Mouse (Mus musculus): ENCODE data around the gene Nudt4. TPM values are rescaled to one million over a fixed set of nuclear protein-coding genes. Genes with fewer than 3 reads are reported as not detected.

Gene Nudt4
- polyA plus RNA-seq (2014; fragmentation: Nextera tagmentation; extraction: Ambion mirVana): 70.6 and 73.3 TPM in 2 replicates

GRCm38 (mm10) chr10:95563851-95564845 lies at the start of gene Nudt4:
TSS of gene Nudt4 (minus strand) at chr10:95564146.
- Histone ChIP-seq H3K4me1 (ENCODE audit: control insufficient read depth, insufficient read depth, low read length) (peaks cover 26% of the 10 kb centered on the region), H3K36me3 (ENCODE audit: control insufficient read depth, insufficient read depth, low read length) (no peaks in the 10 kb centered on the region; the same call in 1 of the 2 replicates), H3K4me3 (ENCODE audit: low read depth, low read length) (peak within 1 kb of the TSS; percentile 68), H3K9ac (replicated peaks; ENCODE audit: low read depth, low read length) (peak within 1 kb of the TSS; percentile 90), H3K27me3 (ENCODE audit: control insufficient read depth, insufficient read depth, low read length) (no peaks in the 10 kb centered on the region), H3K4me2 (replicated peaks; ENCODE audit: low read depth, low read length) (peak within 1 kb of the TSS; percentile 87), H3K9me3 (ENCODE audit: control insufficient read depth, low read depth, low read length) (no peaks in the 10 kb centered on the region), H3K27ac (ENCODE audit: low read length) (peak within 1 kb of the TSS; percentile 90)
- ATAC-seq (ENCODE audit: insufficient number of reproducible peaks, insufficient read depth, low FRiP score, low read depth): peak; percentile 90
- whole genome bisulfite sequencing: 2% methylated on average over 67 of the region's 97 CpGs

- Histone ChIP-seq H3K4me3 (ENCODE audit: low read depth, low read length) (no peak overlapping the region), H3K27me3 (ENCODE audit: control insufficient read depth, insufficient read depth, low read length) (no peaks in the 10 kb centered on the region), H3K27ac (ENCODE audit: low read length) (no peak overlapping the region), H3K4me2 (replicated peaks; ENCODE audit: low read depth, low read length) (no peak overlapping the region), H3K4me1 (ENCODE audit: control insufficient read depth, insufficient read depth, low read length) (no peaks in the 10 kb centered on the region), H3K9ac (replicated peaks; ENCODE audit: low read depth, low read length) (no peak overlapping the region), H3K9me3 (ENCODE audit: control insufficient read depth, low read depth, low read length) (no peaks in the 10 kb centered on the region), H3K36me3 (ENCODE audit: control insufficient read depth, insufficient read depth, low read length) (no peaks in the 10 kb centered on the region)
- 60% methylated on average over 10 of the region's 10 CpGs for WGBS
- no peak for ATAC-seq (ENCODE audit: insufficient number of reproducible peaks, insufficient read depth, low FRiP score, low read depth)
Measured at GRCm38 (mm10) chr10:95611331-95611721, 47.4 kb upstream of the Nudt4 start.

- no peak overlapping the region for H3K9ac ChIP-seq (replicated peaks; ENCODE audit: low read depth, low read length)
- H3K27me3 ChIP-seq (ENCODE audit: control insufficient read depth, insufficient read depth, low read length): no peaks in the 10 kb centered on the region
- H3K36me3 ChIP-seq (ENCODE audit: control insufficient read depth, insufficient read depth, low read length): no peaks in the 10 kb centered on the region
- no peak for ATAC-seq (ENCODE audit: insufficient number of reproducible peaks, insufficient read depth, low FRiP score, low read depth)
- H3K4me1 ChIP-seq (ENCODE audit: control insufficient read depth, insufficient read depth, low read length): no peaks in the 10 kb centered on the region
- H3K27ac ChIP-seq (ENCODE audit: low read length): no peak overlapping the region
- no peak overlapping the region for H3K4me3 ChIP-seq (ENCODE audit: low read depth, low read length)
- 44% methylated on average over 16 of the region's 16 CpGs for WGBS
- no peak overlapping the region for H3K4me2 ChIP-seq (replicated peaks; ENCODE audit: low read depth, low read length)
- H3K9me3 ChIP-seq (ENCODE audit: control insufficient read depth, low read depth, low read length): no peaks in the 10 kb centered on the region
Measured at GRCm38 (mm10) chr10:95610666-95611330, 46.9 kb upstream of the Nudt4 start.

- Histone ChIP-seq H3K36me3 (ENCODE audit: control insufficient read depth, insufficient read depth, low read length) (no peaks in the 10 kb centered on the region), H3K9me3 (ENCODE audit: control insufficient read depth, low read depth, low read length) (no peaks in the 10 kb centered on the region), H3K4me1 (ENCODE audit: control insufficient read depth, insufficient read depth, low read length) (0 out of 2 replicates have a peak, but pooled peaks cover 2% of the 10 kb centered on the region), H3K4me3 (ENCODE audit: low read depth, low read length) (no peak overlapping the region), H3K4me2 (replicated peaks; ENCODE audit: low read depth, low read length) (no peak overlapping the region), H3K27ac (ENCODE audit: low read length) (no peak overlapping the region), H3K27me3 (ENCODE audit: control insufficient read depth, insufficient read depth, low read length) (no peaks in the 10 kb centered on the region), H3K9ac (replicated peaks; ENCODE audit: low read depth, low read length) (no peak overlapping the region)
- 51% methylated on average over 22 of the region's 22 CpGs for WGBS
- no peak for ATAC-seq (ENCODE audit: insufficient number of reproducible peaks, insufficient read depth, low FRiP score, low read depth)
Measured at GRCm38 (mm10) chr10:95604979-95605613, 41.1 kb upstream of the Nudt4 start.

- Histone ChIP-seq H3K4me3 (ENCODE audit: low read depth, low read length) (no peak overlapping the region), H3K9ac (replicated peaks; ENCODE audit: low read depth, low read length) (no peak overlapping the region)
- no peak for ATAC-seq (ENCODE audit: insufficient number of reproducible peaks, insufficient read depth, low FRiP score, low read depth)
Measured at GRCm38 (mm10) chr10:95600527-95600926, 36.6 kb upstream of the Nudt4 start.

GRCm38 (mm10) chr10:95599740-95600139 lies 35.8 kb upstream of the Nudt4 start:
- Histone ChIP-seq H3K27me3 (ENCODE audit: control insufficient read depth, insufficient read depth, low read length) (no peaks in the 10 kb centered on the region), H3K4me1 (ENCODE audit: control insufficient read depth, insufficient read depth, low read length) (0 out of 2 replicates have a peak, but pooled peaks cover 2% of the 10 kb centered on the region), H3K9me3 (ENCODE audit: control insufficient read depth, low read depth, low read length) (no peaks in the 10 kb centered on the region), H3K4me2 (replicated peaks; ENCODE audit: low read depth, low read length) (no peak overlapping the region), H3K9ac (replicated peaks; ENCODE audit: low read depth, low read length) (no peak overlapping the region), H3K36me3 (ENCODE audit: control insufficient read depth, insufficient read depth, low read length) (no peaks in the 10 kb centered on the region), H3K27ac (ENCODE audit: low read length) (no peak overlapping the region), H3K4me3 (ENCODE audit: low read depth, low read length) (no peak overlapping the region)
- 68% methylated on average over 7 of the region's 7 CpGs for WGBS
- ATAC-seq (ENCODE audit: insufficient number of reproducible peaks, insufficient read depth, low FRiP score, low read depth): no peak

More at GRCm38 (mm10) chr10:95600527-95600926, 36.6 kb upstream of the Nudt4 start:
- H3K4me1 ChIP-seq (ENCODE audit: control insufficient read depth, insufficient read depth, low read length): 0 out of 2 replicates have a peak, but pooled peaks cover 2% of the 10 kb centered on the region
- H3K9me3 ChIP-seq (ENCODE audit: control insufficient read depth, low read depth, low read length): no peaks in the 10 kb centered on the region
- no peak overlapping the region for H3K4me2 ChIP-seq (replicated peaks; ENCODE audit: low read depth, low read length)
- no peaks in the 10 kb centered on the region for H3K36me3 ChIP-seq (ENCODE audit: control insufficient read depth, insufficient read depth, low read length)
- H3K27me3 ChIP-seq (ENCODE audit: control insufficient read depth, insufficient read depth, low read length): no peaks in the 10 kb centered on the region
- no peak overlapping the region for H3K27ac ChIP-seq (ENCODE audit: low read length)
- 14% methylated on average over 5 of the region's 5 CpGs for WGBS

GRCm38 (mm10) chr10:95598056-95598587 lies 34.2 kb upstream of the Nudt4 start:
- no peak overlapping the region for H3K9ac ChIP-seq (replicated peaks; ENCODE audit: low read depth, low read length)
- no peaks in the 10 kb centered on the region for H3K36me3 ChIP-seq (ENCODE audit: control insufficient read depth, insufficient read depth, low read length)
- H3K27me3 ChIP-seq (ENCODE audit: control insufficient read depth, insufficient read depth, low read length): no peaks in the 10 kb centered on the region
- H3K27ac ChIP-seq (ENCODE audit: low read length): no peak overlapping the region
- no peak overlapping the region for H3K4me2 ChIP-seq (replicated peaks; ENCODE audit: low read depth, low read length)
- 76% methylated on average over 15 of the region's 15 CpGs for WGBS
- ATAC-seq (ENCODE audit: insufficient number of reproducible peaks, insufficient read depth, low FRiP score, low read depth): no peak
- H3K4me3 ChIP-seq (ENCODE audit: low read depth, low read length): no peak overlapping the region
- no peaks in the 10 kb centered on the region for H3K9me3 ChIP-seq (ENCODE audit: control insufficient read depth, low read depth, low read length)
- H3K4me1 ChIP-seq (ENCODE audit: control insufficient read depth, insufficient read depth, low read length): 0 out of 2 replicates have a peak, but pooled peaks cover 2% of the 10 kb centered on the region

Measured in stomach, embryonic 14.5 days (tissue).